Mouse (Mus musculus) kidney, adult 2 months (tissue): ENCODE measurements around the gene Gpat3.

ENCODE experiments used
- CTCF ChIP-seq: fragments of 200-500 bp; conservative IDR thresholded peaks from 2 replicates; pipeline ENCODE4 v1.5.1; 2011; ENCODE audit warnings: low read depth, mild to moderate bottlenecking, control low read depth, low read length, moderate library complexity, mixed read lengths; ENCODE audit not compliant: insufficient read depth, insufficient read length
- POLR2A ChIP-seq: fragments of 200-500 bp; IDR thresholded peaks from one replicate; pipeline ENCODE4 v1.6.1; 2011; ENCODE audit warnings: low read depth, low read length, control low read depth

DNA sequence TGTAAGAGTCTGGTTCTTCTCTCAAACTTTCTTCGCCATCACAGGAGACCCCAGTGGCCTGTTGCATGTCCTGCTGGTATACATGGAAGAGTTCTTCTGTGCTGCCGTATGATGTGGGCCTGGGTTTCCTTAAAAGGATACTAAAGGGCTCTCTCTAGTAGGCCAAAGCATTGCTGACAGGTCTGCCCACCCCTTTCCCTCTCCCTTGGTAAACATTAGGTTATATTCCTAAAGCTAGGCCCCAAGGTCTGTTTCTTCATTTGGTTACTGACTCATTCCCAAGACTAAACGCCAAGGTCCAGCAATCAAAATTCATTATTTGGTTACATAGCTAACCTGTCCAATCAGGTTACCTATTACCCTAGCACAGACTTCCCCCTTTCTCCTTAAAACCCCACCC is 12.8 kb upstream of the Gpat3 start:
- TF ChIP-seq CTCF (no peak), POLR2A (no peak)
